Mouse (Mus musculus): ENCODE data around the gene Gm49333. TPM values are rescaled to one million over a fixed set of nuclear protein-coding genes. Genes with fewer than 3 reads are reported as not detected.

The Gm49333 gene
- polyA plus RNA-seq (2014; fragmentation: Nextera tagmentation; extraction: Ambion mirVana): not detected in 2 replicates

- Histone ChIP-seq H3K9me3 (ENCODE audit: control insufficient read depth, low read length) (no peaks in the 10 kb centered on the region), H3K36me3 (ENCODE audit: control insufficient read depth, insufficient read depth, low read length) (peaks cover 18% of the 10 kb centered on the region), H3K9ac (replicated peaks; ENCODE audit: low read length) (peak within 1 kb of the TSS; percentile 81), H3K4me1 (ENCODE audit: control insufficient read depth, insufficient read depth, low read length) (peaks cover 19% of the 10 kb centered on the region), H3K4me3 (replicated peaks; ENCODE audit: low read depth, low read length) (peak within 1 kb of the TSS; percentile 67), H3K4me2 (ENCODE audit: low read length) (peak within 1 kb of the TSS; percentile 81), H3K27me3 (ENCODE audit: control insufficient read depth, insufficient read depth, low read length) (no peaks in the 10 kb centered on the region), H3K27ac (replicated peaks; ENCODE audit: low read depth, low read length) (peak within 1 kb of the TSS; percentile 84)
- ATAC-seq (ENCODE audit: low FRiP score, low TSS enrichment) (peak; percentile 91), DNase-seq (peak; percentile 93)
- WGBS: 2% methylated on average over 41 of the region's 41 CpGs
Observed at GRCm38 (mm10) chr16:20611357-20612227, at the start of gene Gm49333, which contains the start of the genes Eef1akmt4 and Alg3. Gene Gm49333 (plus strand): TSS chr16:20611610. Gene Eef1akmt4 (plus strand): TSS chr16:20611593. Gene Alg3 (minus strand): TSS chr16:20611735.

- Histone ChIP-seq H3K27ac (replicated peaks; ENCODE audit: low read depth, low read length) (no peak overlapping the region), H3K4me2 (ENCODE audit: low read length) (no peak overlapping the region), H3K9me3 (ENCODE audit: control insufficient read depth, low read length) (no peaks in the 10 kb centered on the region), H3K9ac (replicated peaks; ENCODE audit: low read length) (no peak overlapping the region), H3K4me3 (replicated peaks; ENCODE audit: low read depth, low read length) (no peak overlapping the region), H3K27me3 (ENCODE audit: control insufficient read depth, insufficient read depth, low read length) (no peaks in the 10 kb centered on the region), H3K4me1 (ENCODE audit: control insufficient read depth, insufficient read depth, low read length) (no peaks in the 10 kb centered on the region), H3K36me3 (ENCODE audit: control insufficient read depth, insufficient read depth, low read length) (peaks cover 34% of the 10 kb centered on the region)
- no peak for DNase-seq
- ATAC-seq (ENCODE audit: low FRiP score, low TSS enrichment): no peak
- 52% methylated on average over 1 of the region's 1 CpGs for WGBS
Observed at GRCm38 (mm10) chr16:20565075-20565474, 46.3 kb upstream of the Gm49333 start.

DNA sequence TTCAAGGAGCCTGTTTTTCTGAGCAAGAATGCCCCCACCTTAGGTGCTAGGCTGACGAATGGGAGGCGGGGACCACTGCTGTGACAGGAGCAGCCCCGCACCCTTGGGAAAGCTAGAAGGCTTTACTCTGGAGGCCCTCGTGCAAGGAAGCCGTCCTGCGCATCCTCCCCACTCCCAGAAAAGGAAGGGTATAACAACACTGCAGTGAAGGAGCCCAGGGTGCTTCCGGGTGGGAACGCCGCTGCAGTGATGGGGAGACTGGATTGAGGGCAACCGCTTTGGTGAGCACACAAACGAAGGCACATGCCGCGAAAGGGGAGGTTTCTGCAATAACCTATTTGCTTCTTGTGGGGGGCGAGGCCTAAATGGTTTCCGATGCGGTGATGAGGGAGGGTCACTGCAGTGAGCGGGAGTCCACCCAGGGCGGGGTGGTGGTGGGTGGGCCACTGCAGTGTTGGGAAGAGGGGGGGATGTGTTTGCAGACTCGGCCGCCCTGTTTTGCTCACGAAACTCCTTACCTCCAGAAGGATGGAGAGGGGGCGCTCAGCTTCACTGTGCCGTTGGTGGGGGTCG is 22.0 kb upstream of the Gm49333 start, which contains the start of gene Vwa5b2:
Gene Vwa5b2 (plus strand): TSS at position 106 of the 573 bp plus-strand sequence.
- Histone ChIP-seq H3K27ac (replicated peaks; ENCODE audit: low read depth, low read length) (peak within 1 kb of the TSS; percentile 60), H3K9ac (replicated peaks; ENCODE audit: low read length) (peak within 1 kb of the TSS; percentile 64), H3K27me3 (ENCODE audit: control insufficient read depth, insufficient read depth, low read length) (peaks cover 27% of the 10 kb centered on the region), H3K36me3 (ENCODE audit: control insufficient read depth, insufficient read depth, low read length) (no peaks in the 10 kb centered on the region), H3K9me3 (ENCODE audit: control insufficient read depth, low read length) (no peaks in the 10 kb centered on the region), H3K4me2 (ENCODE audit: low read length) (peak within 1 kb of the TSS; percentile 85), H3K4me1 (ENCODE audit: control insufficient read depth, insufficient read depth, low read length) (0 out of 2 replicates have a peak, but pooled peaks cover 11% of the 10 kb centered on the region), H3K4me3 (replicated peaks; ENCODE audit: low read depth, low read length) (peak within 1 kb of the TSS; percentile 56)
- DNase-seq: peak; percentile 59
- ATAC-seq (ENCODE audit: low FRiP score, low TSS enrichment): peak; percentile 44
- under 1% methylated on average over 24 of the region's 24 CpGs for WGBS

GRCm38 (mm10) chr16:20589939-20590679 is 21.3 kb upstream of the Gm49333 start:
- Histone ChIP-seq H3K27ac (replicated peaks; ENCODE audit: low read depth, low read length) (peak overlapping the region; percentile 60; the same call in 1 of the 2 replicates), H3K27me3 (ENCODE audit: control insufficient read depth, insufficient read depth, low read length) (peaks cover 27% of the 10 kb centered on the region), H3K4me1 (ENCODE audit: control insufficient read depth, insufficient read depth, low read length) (0 out of 2 replicates have a peak, but pooled peaks cover 11% of the 10 kb centered on the region), H3K36me3 (ENCODE audit: control insufficient read depth, insufficient read depth, low read length) (no peaks in the 10 kb centered on the region), H3K9me3 (ENCODE audit: control insufficient read depth, low read length) (no peaks in the 10 kb centered on the region), H3K4me2 (ENCODE audit: low read length) (peak overlapping the region; percentile 85), H3K4me3 (replicated peaks; ENCODE audit: low read depth, low read length) (peak overlapping the region; percentile 56), H3K9ac (replicated peaks; ENCODE audit: low read length) (peak overlapping the region; percentile 64)
- ATAC-seq (ENCODE audit: low FRiP score, low TSS enrichment) (peak; percentile 85), DNase-seq (peak; percentile 77)
- WGBS: under 1% methylated on average over 34 of the region's 39 CpGs

DNA sequence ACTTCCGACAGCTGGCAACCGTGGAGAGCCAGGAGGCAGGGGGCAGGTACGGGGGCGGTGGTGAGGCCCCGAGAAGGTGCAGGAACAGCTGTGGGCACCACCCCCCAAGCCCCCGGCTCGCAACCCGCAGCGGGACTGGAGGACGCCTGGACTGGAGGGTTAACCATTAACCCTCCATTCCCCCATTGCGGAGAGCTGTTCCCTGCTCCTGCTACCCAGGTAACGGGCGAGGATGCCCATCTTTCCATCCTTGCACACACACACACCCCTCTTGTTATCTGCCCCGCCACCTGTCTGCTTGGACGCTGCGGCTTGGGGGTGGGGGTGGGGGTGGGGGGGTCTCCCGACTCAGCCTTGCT is 20.8 kb upstream of the Gm49333 start:
- Histone ChIP-seq H3K27me3 (ENCODE audit: control insufficient read depth, insufficient read depth, low read length) (peaks cover 27% of the 10 kb centered on the region), H3K27ac (replicated peaks; ENCODE audit: low read depth, low read length) (no peak overlapping the region), H3K4me2 (ENCODE audit: low read length) (peak overlapping the region; percentile 85), H3K4me1 (ENCODE audit: control insufficient read depth, insufficient read depth, low read length) (0 out of 2 replicates have a peak, but pooled peaks cover 11% of the 10 kb centered on the region), H3K9ac (replicated peaks; ENCODE audit: low read length) (peak overlapping the region; percentile 64; the same call in 1 of the 2 replicates), H3K9me3 (ENCODE audit: control insufficient read depth, low read length) (no peaks in the 10 kb centered on the region), H3K36me3 (ENCODE audit: control insufficient read depth, insufficient read depth, low read length) (no peaks in the 10 kb centered on the region), H3K4me3 (replicated peaks; ENCODE audit: low read depth, low read length) (peak overlapping the region; percentile 56)
- 3% methylated on average over 17 of the region's 17 CpGs for WGBS
- no peak; the same call in 1 of the 2 replicates for ATAC-seq (ENCODE audit: low FRiP score, low TSS enrichment)
- no peak for DNase-seq

DNA sequence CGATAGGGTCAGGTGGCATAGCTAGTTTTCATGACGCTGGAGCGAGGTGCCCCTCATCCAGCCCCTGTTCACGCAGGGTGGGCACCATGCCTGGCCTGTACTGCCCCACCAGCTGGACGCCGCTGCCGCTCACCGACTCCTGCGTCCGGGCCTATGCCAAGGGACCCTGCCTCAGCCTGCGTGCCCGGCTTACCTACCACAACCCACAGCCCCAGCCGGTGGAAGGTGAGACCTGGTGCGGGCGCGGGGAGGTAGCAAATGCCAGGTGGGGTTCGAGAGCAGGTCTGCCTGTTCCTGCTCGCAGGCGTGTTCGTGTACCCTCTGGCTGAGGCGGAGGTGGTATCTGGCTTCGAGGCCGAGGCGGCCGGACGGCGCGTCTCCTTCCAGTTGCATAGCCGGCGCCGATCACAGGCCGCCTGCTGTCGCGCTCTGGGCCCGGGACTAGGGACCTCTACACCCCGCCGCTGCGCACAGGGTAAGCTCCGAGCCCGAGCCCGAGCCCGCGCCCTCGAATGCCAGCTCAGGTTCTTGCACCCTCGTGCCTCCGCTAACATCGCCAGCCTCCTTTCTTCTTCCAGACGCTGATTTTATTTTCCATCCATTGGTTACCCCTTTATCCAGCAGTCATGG is 20.2 kb upstream of the Gm49333 start:
- Histone ChIP-seq H3K4me3 (replicated peaks; ENCODE audit: low read depth, low read length) (peak overlapping the region; percentile 56), H3K9me3 (ENCODE audit: control insufficient read depth, low read length) (no peaks in the 10 kb centered on the region), H3K9ac (replicated peaks; ENCODE audit: low read length) (peak overlapping the region; percentile 64; the same call in 1 of the 2 replicates), H3K27ac (replicated peaks; ENCODE audit: low read depth, low read length) (no peak overlapping the region), H3K4me1 (ENCODE audit: control insufficient read depth, insufficient read depth, low read length) (0 out of 2 replicates have a peak, but pooled peaks cover 11% of the 10 kb centered on the region), H3K4me2 (ENCODE audit: low read length) (peak overlapping the region; percentile 85), H3K36me3 (ENCODE audit: control insufficient read depth, insufficient read depth, low read length) (no peaks in the 10 kb centered on the region), H3K27me3 (ENCODE audit: control insufficient read depth, insufficient read depth, low read length) (peaks cover 27% of the 10 kb centered on the region)
- ATAC-seq (ENCODE audit: low FRiP score, low TSS enrichment) (no peak), DNase-seq (peak; percentile 29)
- 4% methylated on average over 48 of the region's 48 CpGs for WGBS

GRCm38 (mm10) chr16:20595060-20595673 is 16.2 kb upstream of the Gm49333 start:
- Histone ChIP-seq H3K9me3 (ENCODE audit: control insufficient read depth, low read length) (no peaks in the 10 kb centered on the region), H3K4me2 (ENCODE audit: low read length) (no peak overlapping the region), H3K27ac (replicated peaks; ENCODE audit: low read depth, low read length) (no peak overlapping the region), H3K36me3 (ENCODE audit: control insufficient read depth, insufficient read depth, low read length) (no peaks in the 10 kb centered on the region), H3K4me1 (ENCODE audit: control insufficient read depth, insufficient read depth, low read length) (0 out of 2 replicates have a peak, but pooled peaks cover 10% of the 10 kb centered on the region), H3K27me3 (ENCODE audit: control insufficient read depth, insufficient read depth, low read length) (peaks cover 26% of the 10 kb centered on the region), H3K9ac (replicated peaks; ENCODE audit: low read length) (no peak overlapping the region), H3K4me3 (replicated peaks; ENCODE audit: low read depth, low read length) (no peak overlapping the region)
- no peak for ATAC-seq (ENCODE audit: low FRiP score, low TSS enrichment)
- DNase-seq: no peak
- WGBS: 85% methylated on average over 7 of the region's 7 CpGs
